Mouse (Mus musculus): ENCODE measurements around the gene Colgalt1. TPM values are rescaled to one million over a fixed set of nuclear protein-coding genes. Genes with fewer than 3 reads are reported as not detected.

The Colgalt1 gene
- polyA plus RNA-seq, 1 experiment from 2014 or later, result 25.7 TPM

GRCm38 (mm10) chr8:71572847-71573633 lies 37.8 kb upstream of the Colgalt1 start:
- H3K27ac ChIP-seq (ENCODE audit: low read depth), result no peak overlapping the region
- H3K27me3 ChIP-seq (ENCODE audit: insufficient read depth, low read length), result peaks cover 3% of the 10 kb centered on the region; the same call in 1 of the 2 replicates
- ATAC-seq (no peak), DNase-seq (peak; percentile 60)
- TF ChIP-seq EP300 (IDR thresholded peaks at IDR 0.05; ENCODE audit: low read depth) (no peak), CTCF (IDR thresholded peaks at IDR 0.05; ENCODE audit: low read depth) (no peak)
- no peak overlapping the region for H3K4me3 ChIP-seq (ENCODE audit: low read depth, low read length)
- H3K4me2 ChIP-seq (ENCODE audit: low read depth, low read length), result no peak overlapping the region
- 76% methylated on average over 9 of the region's 9 CpGs for WGBS (ENCODE audit: insufficient replicate concordance)
- no peaks in the 10 kb centered on the region for H3K9me3 ChIP-seq (ENCODE audit: low read length)
- H3K36me3 ChIP-seq (replicated peaks; ENCODE audit: insufficient read depth, low read length), result no peaks in the 10 kb centered on the region
- peaks cover 27% of the 10 kb centered on the region for H3K4me1 ChIP-seq (ENCODE audit: insufficient read depth)
- H3K9ac ChIP-seq (replicated peaks), result no peak overlapping the region

GRCm38 (mm10) chr8:71574426-71574825 lies 36.4 kb upstream of the Colgalt1 start:
- DNase-seq (no peak), ATAC-seq (no peak)
- WGBS (ENCODE audit: insufficient replicate concordance), result 77% methylated on average over 7 of the region's 7 CpGs
- H3K4me1 ChIP-seq (ENCODE audit: insufficient read depth), result peaks cover 17% of the 10 kb centered on the region
- no peaks in the 10 kb centered on the region for H3K36me3 ChIP-seq (replicated peaks; ENCODE audit: insufficient read depth, low read length)
- no peak for TF ChIP-seq EP300 (IDR thresholded peaks at IDR 0.05; ENCODE audit: low read depth)
- no peak for TF ChIP-seq CTCF (IDR thresholded peaks at IDR 0.05; ENCODE audit: low read depth)
- no peak overlapping the region for H3K27ac ChIP-seq (ENCODE audit: low read depth)
- no peaks in the 10 kb centered on the region for H3K9me3 ChIP-seq (ENCODE audit: low read length)
- no peaks in the 10 kb centered on the region for H3K27me3 ChIP-seq (ENCODE audit: insufficient read depth, low read length)
- H3K4me3 ChIP-seq (ENCODE audit: low read depth, low read length), result no peak overlapping the region
- H3K4me2 ChIP-seq (ENCODE audit: low read depth, low read length), result no peak overlapping the region
- H3K9ac ChIP-seq (replicated peaks), result no peak overlapping the region

- H3K4me2 ChIP-seq (ENCODE audit: low read depth, low read length), result no peak overlapping the region
- no peaks in the 10 kb centered on the region for H3K9me3 ChIP-seq (ENCODE audit: low read length)
- no peak for ATAC-seq
- H3K4me1 ChIP-seq (ENCODE audit: insufficient read depth), result peaks cover 11% of the 10 kb centered on the region
- no peak overlapping the region for H3K9ac ChIP-seq (replicated peaks)
- H3K4me3 ChIP-seq (ENCODE audit: low read depth, low read length), result no peak overlapping the region
- H3K27me3 ChIP-seq (ENCODE audit: insufficient read depth, low read length), result no peaks in the 10 kb centered on the region
- TF ChIP-seq CTCF (IDR thresholded peaks at IDR 0.05; ENCODE audit: low read depth) (no peak), EP300 (IDR thresholded peaks at IDR 0.05; ENCODE audit: low read depth) (no peak)
- no peak overlapping the region for H3K27ac ChIP-seq (ENCODE audit: low read depth)
- 61% methylated on average over 1 of the region's 1 CpGs for WGBS (ENCODE audit: insufficient replicate concordance)
- H3K36me3 ChIP-seq (replicated peaks; ENCODE audit: insufficient read depth, low read length), result no peaks in the 10 kb centered on the region
- no peak for DNase-seq
Observed at GRCm38 (mm10) chr8:71575020-71575419, 35.8 kb upstream of the Colgalt1 start.

- 0 out of 2 replicates have a peak, but pooled peaks cover 2% of the 10 kb centered on the region for H3K36me3 ChIP-seq (replicated peaks; ENCODE audit: insufficient read depth, low read length)
- no peak overlapping the region for H3K4me2 ChIP-seq (ENCODE audit: low read depth, low read length)
- no peak overlapping the region for H3K9ac ChIP-seq (replicated peaks)
- H3K9me3 ChIP-seq (ENCODE audit: low read length), result no peaks in the 10 kb centered on the region
- no peaks in the 10 kb centered on the region for H3K27me3 ChIP-seq (ENCODE audit: insufficient read depth, low read length)
- TF ChIP-seq EP300 (IDR thresholded peaks at IDR 0.05; ENCODE audit: low read depth), result no peak
- TF ChIP-seq CTCF (IDR thresholded peaks at IDR 0.05; ENCODE audit: low read depth), result no peak
- no peak for DNase-seq
- no peak overlapping the region for H3K27ac ChIP-seq (ENCODE audit: low read depth)
- no peak for ATAC-seq
- no peak overlapping the region for H3K4me3 ChIP-seq (ENCODE audit: low read depth, low read length)
- WGBS (ENCODE audit: insufficient replicate concordance), result 40% methylated on average over 4 of the region's 4 CpGs
- no peaks in the 10 kb centered on the region for H3K4me1 ChIP-seq (ENCODE audit: insufficient read depth)
Observed at GRCm38 (mm10) chr8:71577856-71578387, 32.9 kb upstream of the Colgalt1 start.

- DNase-seq (no peak), ATAC-seq (no peak)
- Histone ChIP-seq H3K9ac (replicated peaks) (no peak overlapping the region), H3K4me3 (ENCODE audit: low read depth, low read length) (no peak overlapping the region), H3K27ac (ENCODE audit: low read depth) (no peak overlapping the region), H3K4me1 (ENCODE audit: insufficient read depth) (no peaks in the 10 kb centered on the region), H3K4me2 (ENCODE audit: low read depth, low read length) (no peak overlapping the region), H3K27me3 (ENCODE audit: insufficient read depth, low read length) (no peaks in the 10 kb centered on the region), H3K9me3 (ENCODE audit: low read length) (no peaks in the 10 kb centered on the region), H3K36me3 (replicated peaks; ENCODE audit: insufficient read depth, low read length) (0 out of 2 replicates have a peak, but pooled peaks cover 2% of the 10 kb centered on the region)
- WGBS (ENCODE audit: insufficient replicate concordance), result 36% methylated on average over 1 of the region's 1 CpGs
- TF ChIP-seq EP300 (IDR thresholded peaks at IDR 0.05; ENCODE audit: low read depth) (no peak), CTCF (IDR thresholded peaks at IDR 0.05; ENCODE audit: low read depth) (no peak)
Observed at GRCm38 (mm10) chr8:71579009-71579408, 31.8 kb upstream of the Colgalt1 start.

GRCm38 (mm10) chr8:71579476-71579875 lies 31.3 kb upstream of the Colgalt1 start:
- Histone ChIP-seq H3K4me2 (ENCODE audit: low read depth, low read length) (no peak overlapping the region), H3K4me1 (ENCODE audit: insufficient read depth) (no peaks in the 10 kb centered on the region), H3K36me3 (replicated peaks; ENCODE audit: insufficient read depth, low read length) (0 out of 2 replicates have a peak, but pooled peaks cover 2% of the 10 kb centered on the region), H3K27me3 (ENCODE audit: insufficient read depth, low read length) (no peaks in the 10 kb centered on the region), H3K9ac (replicated peaks) (no peak overlapping the region), H3K9me3 (ENCODE audit: low read length) (no peaks in the 10 kb centered on the region), H3K27ac (ENCODE audit: low read depth) (no peak overlapping the region), H3K4me3 (ENCODE audit: low read depth, low read length) (no peak overlapping the region)
- 81% methylated on average over 13 of the region's 14 CpGs for WGBS (ENCODE audit: insufficient replicate concordance)
- no peak for DNase-seq
- no peak for ATAC-seq
- TF ChIP-seq CTCF (IDR thresholded peaks at IDR 0.05; ENCODE audit: low read depth), result no peak
- no peak for TF ChIP-seq EP300 (IDR thresholded peaks at IDR 0.05; ENCODE audit: low read depth)
